Mouse (Mus musculus) kidney, adult 2 months (tissue): Measurements from ENCODE around the gene Syne1.

Source experiments
- CTCF ChIP-seq: fragments of 200-500 bp; conservative IDR thresholded peaks from 2 replicates; pipeline ENCODE4 v1.5.1; 2011; ENCODE audit warnings: low read depth, mild to moderate bottlenecking, control low read depth, low read length, moderate library complexity, mixed read lengths; ENCODE audit not compliant: insufficient read depth, insufficient read length
- POLR2A ChIP-seq: fragments of 200-500 bp; IDR thresholded peaks from one replicate; pipeline ENCODE4 v1.6.1; 2011; ENCODE audit warnings: low read depth, low read length, control low read depth

DNA sequence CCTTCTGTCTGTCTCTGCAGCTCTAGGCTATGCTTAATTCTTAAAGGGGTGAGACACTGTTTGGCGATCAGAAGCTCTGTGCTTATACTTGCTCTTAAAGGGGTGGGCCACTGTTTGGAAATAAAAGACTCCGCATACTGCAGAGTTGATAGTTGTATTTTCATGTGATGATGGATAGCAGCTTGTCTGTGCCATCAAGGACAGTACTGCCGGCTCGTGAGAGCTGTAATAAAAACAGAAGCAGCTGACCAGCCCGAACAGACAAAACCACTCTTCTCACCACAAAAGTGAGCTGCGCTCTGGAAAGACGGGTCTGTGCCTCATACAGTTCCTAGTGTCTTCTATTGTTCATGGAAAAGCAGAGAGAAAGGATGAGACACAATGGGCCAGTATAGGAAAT is 580.1 kb downstream of the Syne1 start:
- TF ChIP-seq CTCF (no peak), POLR2A (no peak)
